Mouse (Mus musculus) lung, postnatal 0 days (tissue): ENCODE measurements around the gene Rdm1.

Experiments
- CTCF ChIP-seq: IDR thresholded peaks from 2 replicates; pipeline ENCODE4 v1.5.1; 2016; ENCODE audit warnings: antibody characterized with exemption, mild to moderate bottlenecking
- EP300 ChIP-seq: IDR thresholded peaks from 2 replicates; pipeline ENCODE4 v1.6.1; 2016; ENCODE audit warnings: antibody characterized with exemption, mild to moderate bottlenecking, control low read depth

- TF ChIP-seq CTCF (no peak), EP300 (no peak)
Measured at GRCm38 (mm10) chr11:101617849-101618248, 9.1 kb upstream of the Rdm1 start.
